Mouse (Mus musculus): ENCODE measurements around the gene Zfp672. TPM values are rescaled to one million over a fixed set of nuclear protein-coding genes. Genes with fewer than 3 reads are reported as not detected.

Zfp672 gene
- total and polyA plus RNA-seq, 3 experiments: 22.6 to 39.5 TPM; not detected in 1

- Histone ChIP-seq H3K4me3 (ENCODE audit: control insufficient read depth in 1 of 2, insufficient read depth in 1 of 2, low read depth in 2 of 2, low read length in 2 of 2) (no peak overlapping the region), H3K79me2 (ENCODE audit: control insufficient read depth, insufficient read depth, low read length, poor library complexity) (no peaks in the 10 kb centered on the region), H3K27ac (ENCODE audit: control insufficient read depth, low read depth, low read length) (no peak overlapping the region), H3K27me3 (ENCODE audit: control insufficient read depth in 1 of 2, insufficient read depth in 2 of 2, low read length in 2 of 2) (peaks cover 27 to 34% of the 10 kb centered on the region in 2 experiments), H3K4me1 (ENCODE audit: control insufficient read depth in 1 of 2, insufficient read depth in 2 of 2, low read length in 2 of 2) (no peaks in the 10 kb centered on the region), H3K9me3 (replicated peaks; ENCODE audit: insufficient read depth, low read length) (no peaks in the 10 kb centered on the region), H3K36me3 (ENCODE audit: control insufficient read depth in 1 of 2, insufficient read depth in 2 of 2, low read length in 2 of 2) (no peaks in the 10 kb centered on the region), H3K9ac (ENCODE audit: control insufficient read depth, low read depth, low read length, poor library complexity, severe bottlenecking) (no peak overlapping the region)
- DNase-seq (ENCODE audit: low read depth, low spot score): no peak
- TF ChIP-seq MYC (IDR thresholded peaks at IDR 0.05; ENCODE audit: low read depth, low read length): no peak
- TF ChIP-seq SIN3A (IDR thresholded peaks at IDR 0.05; ENCODE audit: low read length): no peak
- TF ChIP-seq TBP (IDR thresholded peaks at IDR 0.05; ENCODE audit: low read depth, low read length): no peak
Measured at GRCm38 (mm10) chr11:58282518-58282917, 47.6 kb downstream of the Zfp672 start.

GRCm38 (mm10) chr11:58281970-58282496 lies 48.1 kb downstream of the Zfp672 start:
- Histone ChIP-seq H3K9ac (ENCODE audit: control insufficient read depth, low read depth, low read length, poor library complexity, severe bottlenecking) (no peak overlapping the region), H3K27me3 (ENCODE audit: control insufficient read depth in 1 of 2, insufficient read depth in 2 of 2, low read length in 2 of 2) (peaks cover 24 to 35% of the 10 kb centered on the region in 2 experiments), H3K36me3 (ENCODE audit: control insufficient read depth in 1 of 2, insufficient read depth in 2 of 2, low read length in 2 of 2) (no peaks in the 10 kb centered on the region), H3K9me3 (replicated peaks; ENCODE audit: insufficient read depth, low read length) (no peaks in the 10 kb centered on the region), H3K79me2 (ENCODE audit: control insufficient read depth, insufficient read depth, low read length, poor library complexity) (no peaks in the 10 kb centered on the region), H3K27ac (ENCODE audit: control insufficient read depth, low read depth, low read length) (no peak overlapping the region), H3K4me1 (ENCODE audit: control insufficient read depth in 1 of 2, insufficient read depth in 2 of 2, low read length in 2 of 2) (no peaks in the 10 kb centered on the region), H3K4me3 (ENCODE audit: control insufficient read depth in 1 of 2, insufficient read depth in 1 of 2, low read depth in 2 of 2, low read length in 2 of 2) (no peak overlapping the region)
- TF ChIP-seq UBTF (IDR thresholded peaks at IDR 0.05; ENCODE audit: borderline replicate concordance, insufficient read depth, low read depth, low read length) (no peak), MXI1 (IDR thresholded peaks at IDR 0.05; ENCODE audit: low read depth, low read length) (no peak), GATA1 (IDR thresholded peaks at IDR 0.05; ENCODE audit: low read depth, low read length) (no peak), CTCF (IDR thresholded peaks at IDR 0.05 in 2 of 3, conservative IDR thresholded peaks at IDR 0.05 in 1 of 3; ENCODE audit: control insufficient read depth in 1 of 3, insufficient read depth in 1 of 3, low read depth in 2 of 3, low read length in 3 of 3, poor library complexity in 1 of 3, severe bottlenecking in 1 of 3) (no peak), ZMIZ1 (IDR thresholded peaks at IDR 0.05; ENCODE audit: low read depth, low read length) (no peak), MAX (IDR thresholded peaks at IDR 0.05; ENCODE audit: low read length) (no peak), MYC (IDR thresholded peaks at IDR 0.05; ENCODE audit: low read depth, low read length) (no peak)
- DNase-seq (ENCODE audit: low read depth, low spot score): no peak

- peaks cover 22 to 28% of the 10 kb centered on the region in 2 experiments for H3K27me3 ChIP-seq (ENCODE audit: control insufficient read depth in 1 of 2, insufficient read depth in 2 of 2, low read length in 2 of 2)
Measured at GRCm38 (mm10) chr11:58275756-58276155, 54.4 kb downstream of the Zfp672 start.

More at GRCm38 (mm10) chr11:58275756-58276155, 54.4 kb downstream of the Zfp672 start:
- H3K27ac ChIP-seq (ENCODE audit: control insufficient read depth, low read depth, low read length): no peak overlapping the region
- no peak overlapping the region for H3K4me3 ChIP-seq (ENCODE audit: control insufficient read depth in 1 of 2, insufficient read depth in 1 of 2, low read depth in 2 of 2, low read length in 2 of 2)
- TF ChIP-seq MXI1 (IDR thresholded peaks at IDR 0.05; ENCODE audit: low read depth, low read length) (no peak), ZC3H11A (IDR thresholded peaks at IDR 0.05; ENCODE audit: low read depth, low read length) (no peak), MYC (IDR thresholded peaks at IDR 0.05; ENCODE audit: low read depth, low read length) (no peak), RCOR1 (IDR thresholded peaks at IDR 0.05; ENCODE audit: low read depth, low read length) (no peak), CHD2 (IDR thresholded peaks at IDR 0.05; ENCODE audit: low read length) (no peak)
- H3K79me2 ChIP-seq (ENCODE audit: control insufficient read depth, insufficient read depth, low read length, poor library complexity): no peaks in the 10 kb centered on the region
- no peaks in the 10 kb centered on the region for H3K4me1 ChIP-seq (ENCODE audit: control insufficient read depth in 1 of 2, insufficient read depth in 2 of 2, low read length in 2 of 2)
- H3K36me3 ChIP-seq (ENCODE audit: control insufficient read depth in 1 of 2, insufficient read depth in 2 of 2, low read length in 2 of 2): no peaks in the 10 kb centered on the region
- H3K9ac ChIP-seq (ENCODE audit: control insufficient read depth, low read depth, low read length, poor library complexity, severe bottlenecking): no peak overlapping the region
- no peaks in the 10 kb centered on the region for H3K9me3 ChIP-seq (replicated peaks; ENCODE audit: insufficient read depth, low read length)
- no peak for DNase-seq (ENCODE audit: low read depth, low spot score)
